Mouse (Mus musculus) bone marrow, adult 2 months (tissue): ENCODE results near the gene Psme2. TPM values are rescaled to one million over a fixed set of nuclear protein-coding genes. Genes with fewer than 3 reads are reported as not detected.

Experiments used
- H3K27ac ChIP-seq: fragments of 200-500 bp; 2 replicates; pipeline ENCODE4 v1.5.1; 2012; ENCODE audit warnings: low read depth, mild to moderate bottlenecking, control low read depth, inconsistent platforms, low read length; ENCODE audit not compliant: control insufficient read depth, poor library complexity, insufficient read depth
- H3K4me1 ChIP-seq: fragments of 200-500 bp; 2 replicates; pipeline ENCODE4 v1.6.1; 2011; ENCODE audit warnings: low read length; ENCODE audit not compliant: control insufficient read depth, insufficient read depth
- H3K4me3 ChIP-seq: fragments of 200-500 bp; replicated peaks from 2 replicates; pipeline ENCODE3; 2011; ENCODE audit warnings: mild to moderate bottlenecking, low read depth, low read length, control low read depth; ENCODE audit not compliant: control insufficient read depth
- CTCF ChIP-seq: fragments of 200-500 bp; IDR thresholded peaks from 2 replicates; pipeline ENCODE4 v1.5.1; 2011; ENCODE audit warnings: low read length, control low read depth; ENCODE audit not compliant: control insufficient read depth, insufficient read depth
- POLR2A ChIP-seq: fragments of 200-500 bp; IDR thresholded peaks from 2 replicates; pipeline ENCODE4 v1.6.1; 2011; ENCODE audit warnings: low read depth, mild to moderate bottlenecking, control low read depth, low read length, borderline replicate concordance; ENCODE audit not compliant: control insufficient read depth
- WGBS: fragments of 180-500 bp; shearing (Covaris S2); methylation state at CpG from one replicate; pipeline ENCODE4 v1.1.7; 2018; 5-methylcytosine and 5-hydroxymethylcytosine counted together
- polyA plus RNA-seq: library from polyadenylated mRNA; stranded (reverse); fragments of >200 nt; gene quantifications from 2 replicates; pipeline ENCODE4 v1.2.4, GENCODE M21; 2011; ENCODE audit warnings: low replicate concordance; ENCODE audit not compliant: missing spikeins, insufficient read depth, insufficient read length

Gene Psme2
- polyA plus RNA-seq, 1 experiment = 175 TPM

- H3K4me1 ChIP-seq = peaks cover 4% of the 10 kb centered on the region; the same call in 1 of the 2 replicates
- 78% methylated on average over 3 of the region's 3 CpGs for WGBS
- no peak for TF ChIP-seq CTCF
- no peak for TF ChIP-seq POLR2A
- H3K4me3 ChIP-seq = no peak overlapping the region
- H3K27ac ChIP-seq = peak overlapping the region; percentile 72
Measured at GRCm38 (mm10) chr14:55557587-55557986, 33.3 kb downstream of the Psme2 start.

- H3K4me3 ChIP-seq = no peak overlapping the region
- 9% methylated on average over 5 of the region's 5 CpGs for WGBS
- H3K27ac ChIP-seq = peak overlapping the region; percentile 72; the same call in 1 of the 2 replicates
- TF ChIP-seq CTCF (peak; percentile 93), POLR2A (no peak)
- peaks cover 4% of the 10 kb centered on the region; the same call in 1 of the 2 replicates for H3K4me1 ChIP-seq
Measured at GRCm38 (mm10) chr14:55557003-55557402, 33.9 kb downstream of the Psme2 start.

- TF ChIP-seq POLR2A (no peak), CTCF (no peak)
- Histone ChIP-seq H3K4me3 (no peak overlapping the region), H3K27ac (no peak overlapping the region), H3K4me1 (peaks cover 2% of the 10 kb centered on the region; the same call in 1 of the 2 replicates)
- WGBS = 80% methylated on average over 3 of the region's 3 CpGs
Measured at GRCm38 (mm10) chr14:55555788-55556187, 35.1 kb downstream of the Psme2 start.

GRCm38 (mm10) chr14:55554635-55555034, 36.3 kb downstream of the Psme2 start:
- Histone ChIP-seq H3K4me3 (no peak overlapping the region), H3K4me1 (peaks cover 2% of the 10 kb centered on the region; the same call in 1 of the 2 replicates), H3K27ac (no peak overlapping the region)
- no peak for TF ChIP-seq POLR2A
- TF ChIP-seq CTCF = no peak

GRCm38 (mm10) chr14:55551794-55552193, 39.1 kb downstream of the Psme2 start:
- TF ChIP-seq POLR2A (no peak), CTCF (no peak)
- 87% methylated on average over 8 of the region's 8 CpGs for WGBS

GRCm38 (mm10) chr14:55551347-55551746, 39.6 kb downstream of the Psme2 start:
- Histone ChIP-seq H3K27ac (no peak overlapping the region), H3K4me1 (no peaks in the 10 kb centered on the region; the same call in 1 of the 2 replicates), H3K4me3 (no peak overlapping the region)
- TF ChIP-seq POLR2A (no peak), CTCF (no peak)
- WGBS = 86% methylated on average over 5 of the region's 5 CpGs

More at GRCm38 (mm10) chr14:55551794-55552193, 39.1 kb downstream of the Psme2 start:
- Histone ChIP-seq H3K4me1 (no peaks in the 10 kb centered on the region; the same call in 1 of the 2 replicates), H3K27ac (no peak overlapping the region), H3K4me3 (no peak overlapping the region)

- WGBS = 87% methylated on average over 6 of the region's 6 CpGs
- TF ChIP-seq CTCF (no peak), POLR2A (no peak)
Measured at GRCm38 (mm10) chr14:55550191-55550590, 40.7 kb downstream of the Psme2 start.

GRCm38 (mm10) chr14:55544334-55544733, 46.6 kb downstream of the Psme2 start:
- no peak overlapping the region for H3K27ac ChIP-seq
- WGBS = 87% methylated on average over 9 of the region's 9 CpGs
- TF ChIP-seq CTCF (no peak), POLR2A (no peak; the same call in 1 of the 2 replicates)
- H3K4me3 ChIP-seq = no peak overlapping the region
- no peaks in the 10 kb centered on the region for H3K4me1 ChIP-seq

More at GRCm38 (mm10) chr14:55550191-55550590, 40.7 kb downstream of the Psme2 start:
- Histone ChIP-seq H3K4me1 (no peaks in the 10 kb centered on the region), H3K4me3 (no peak overlapping the region), H3K27ac (no peak overlapping the region)

- Histone ChIP-seq H3K4me3 (peak overlapping the region; percentile 2), H3K4me1 (no peaks in the 10 kb centered on the region), H3K27ac (peak overlapping the region; percentile 74)
- TF ChIP-seq POLR2A (peak; percentile 65; the same call in 1 of the 2 replicates), CTCF (no peak)
- WGBS = 65% methylated on average over 12 of the region's 12 CpGs
Measured at GRCm38 (mm10) chr14:55542268-55542667, 48.6 kb downstream of the Psme2 start.
